Mouse (Mus musculus) liver, embryonic 16.5 days (tissue): ENCODE results near the gene Fbxl5. TPM values are rescaled to one million over a fixed set of nuclear protein-coding genes. Genes with fewer than 3 reads are reported as not detected.

Experiments used
- ATAC-seq: fragments of 200-750 bp; cut with Nextera tagmentation; 2 replicates; pipeline ENCODE4 v1.8.0; 2017; ENCODE audit warnings: low read depth, mild to moderate bottlenecking, moderate number of reproducible peaks, moderate library complexity
- H3K27ac ChIP-seq: fragments of 300-500 bp; sonication (generic); 2 replicates; pipeline ENCODE4 v1.5.1; 2014; ENCODE audit warnings: mild to moderate bottlenecking, low read length
- H3K27me3 ChIP-seq: fragments of 300-500 bp; sonication (generic); 2 replicates; pipeline ENCODE4 v1.6.1; 2014; ENCODE audit warnings: low read depth, low read length, mixed read lengths; ENCODE audit not compliant: control insufficient read depth, insufficient read depth
- H3K36me3 ChIP-seq: fragments of 300-500 bp; sonication (generic); 2 replicates; pipeline ENCODE4 v1.6.1; 2014; ENCODE audit warnings: mild to moderate bottlenecking; ENCODE audit not compliant: control insufficient read depth, insufficient read depth
- H3K4me1 ChIP-seq: fragments of 300-500 bp; sonication (generic); 2 replicates; pipeline ENCODE4 v1.6.1; 2014; ENCODE audit warnings: low read depth, low read length, mixed read lengths; ENCODE audit not compliant: control insufficient read depth
- H3K4me2 ChIP-seq: fragments of 300-500 bp; sonication (generic); 2 replicates; pipeline ENCODE4 v1.6.1; 2014; ENCODE audit warnings: low read depth, low read length, mixed read lengths
- H3K4me3 ChIP-seq: fragments of 300-500 bp; sonication (generic); 2 replicates; pipeline ENCODE4 v1.5.1; 2014; ENCODE audit warnings: low read depth, mild to moderate bottlenecking, low read length
- H3K9ac ChIP-seq: fragments of 300-500 bp; sonication (generic); 2 replicates; pipeline ENCODE4 v1.6.1; 2014; ENCODE audit warnings: low read depth, low read length
- H3K9me3 ChIP-seq: fragments of 300-500 bp; sonication (generic); replicated peaks from 2 replicates; pipeline ENCODE4 v1.6.1; 2016; ENCODE audit warnings: low read length; ENCODE audit not compliant: control insufficient read depth
- WGBS: fragments of 180-500 bp; shearing (Covaris S2); extraction: QIAGEN DNeasy Blood & Tissue Kit; methylation state at CpG from one replicate; pipeline ENCODE4 v1.1.7; 2014; ENCODE audit not compliant: insufficient replicate concordance; 5-methylcytosine and 5-hydroxymethylcytosine counted together
- polyA plus RNA-seq: library from polyadenylated mRNA; unstranded; fragments of >200 nt; fragmentation: Nextera tagmentation; extraction: Ambion mirVana; gene quantifications from 2 replicates; pipeline ENCODE4 v1.2.1, GENCODE M21; 2015

Fbxl5 gene
- polyA plus RNA-seq, 1 experiment from 2014 or later: 21.2 TPM

GRCm38 (mm10) chr5:43744187-43744586 is 77.3 kb downstream of the Fbxl5 start:
- Histone ChIP-seq H3K27ac (no peak overlapping the region), H3K27me3 (no peaks in the 10 kb centered on the region), H3K9me3 (no peaks in the 10 kb centered on the region), H3K4me1 (no peaks in the 10 kb centered on the region), H3K4me2 (no peak overlapping the region), H3K4me3 (no peak overlapping the region), H3K36me3 (no peaks in the 10 kb centered on the region; the same call in 1 of the 2 replicates), H3K9ac (no peak overlapping the region)
- ATAC-seq: no peak
- WGBS: 85% methylated on average over 1 of the region's 1 CpGs

GRCm38 (mm10) chr5:43732381-43732780 is 89.1 kb downstream of the Fbxl5 start:
- H3K27me3 ChIP-seq: no peaks in the 10 kb centered on the region
- no peaks in the 10 kb centered on the region; the same call in none of the 2 replicates for H3K36me3 ChIP-seq
- no peak for ATAC-seq
- no peak overlapping the region for H3K27ac ChIP-seq
- H3K9me3 ChIP-seq: no peaks in the 10 kb centered on the region
- no peak overlapping the region for H3K4me3 ChIP-seq
- no peak overlapping the region for H3K4me2 ChIP-seq
- H3K4me1 ChIP-seq: no peaks in the 10 kb centered on the region
- no peak overlapping the region for H3K9ac ChIP-seq
- WGBS: 72% methylated on average over 8 of the region's 8 CpGs

GRCm38 (mm10) chr5:43728375-43729165 is 92.9 kb downstream of the Fbxl5 start:
- Histone ChIP-seq H3K9ac (no peak overlapping the region), H3K27ac (no peak overlapping the region), H3K36me3 (no peaks in the 10 kb centered on the region), H3K4me1 (no peaks in the 10 kb centered on the region), H3K4me3 (no peak overlapping the region), H3K9me3 (no peaks in the 10 kb centered on the region), H3K27me3 (no peaks in the 10 kb centered on the region), H3K4me2 (no peak overlapping the region)
- ATAC-seq: no peak
- WGBS: 65% methylated on average over 11 of the region's 11 CpGs

GRCm38 (mm10) chr5:43723830-43724229 is 97.6 kb downstream of the Fbxl5 start:
- no peaks in the 10 kb centered on the region for H3K36me3 ChIP-seq
- no peak overlapping the region for H3K27ac ChIP-seq
- no peak overlapping the region for H3K9ac ChIP-seq
- H3K4me1 ChIP-seq: no peaks in the 10 kb centered on the region
- no peak overlapping the region for H3K4me2 ChIP-seq
- H3K27me3 ChIP-seq: no peaks in the 10 kb centered on the region
- no peak overlapping the region for H3K4me3 ChIP-seq
- no peaks in the 10 kb centered on the region for H3K9me3 ChIP-seq
- 79% methylated on average over 7 of the region's 7 CpGs for WGBS
- ATAC-seq: no peak

- no peak for ATAC-seq
- WGBS: 75% methylated on average over 6 of the region's 6 CpGs
- Histone ChIP-seq H3K9me3 (no peaks in the 10 kb centered on the region), H3K9ac (no peak overlapping the region), H3K4me1 (no peaks in the 10 kb centered on the region), H3K27ac (no peak overlapping the region), H3K4me2 (no peak overlapping the region), H3K27me3 (no peaks in the 10 kb centered on the region), H3K4me3 (no peak overlapping the region), H3K36me3 (no peaks in the 10 kb centered on the region)
Measured at GRCm38 (mm10) chr5:43722452-43722783, 99.0 kb downstream of the Fbxl5 start.

GRCm38 (mm10) chr5:43721538-43722451 is 99.6 kb downstream of the Fbxl5 start:
- H3K4me2 ChIP-seq: no peak overlapping the region

GRCm38 (mm10) chr5:43699240-43699639 is 122.2 kb downstream of the Fbxl5 start:
- no peaks in the 10 kb centered on the region; the same call in 1 of the 2 replicates for H3K36me3 ChIP-seq
- no peak for ATAC-seq

More at GRCm38 (mm10) chr5:43721538-43722451, 99.6 kb downstream of the Fbxl5 start:
- Histone ChIP-seq H3K27ac (no peak overlapping the region), H3K36me3 (no peaks in the 10 kb centered on the region), H3K9ac (no peak overlapping the region), H3K27me3 (no peaks in the 10 kb centered on the region), H3K9me3 (no peaks in the 10 kb centered on the region), H3K4me1 (no peaks in the 10 kb centered on the region), H3K4me3 (no peak overlapping the region)
- no peak for ATAC-seq
- WGBS: 62% methylated on average over 5 of the region's 5 CpGs

GRCm38 (mm10) chr5:43697133-43697532 is 124.3 kb downstream of the Fbxl5 start:
- H3K27ac ChIP-seq: no peak overlapping the region
- H3K4me2 ChIP-seq: no peak overlapping the region
- 68% methylated on average over 3 of the region's 3 CpGs for WGBS
- H3K4me3 ChIP-seq: no peak overlapping the region
- H3K9ac ChIP-seq: no peak overlapping the region
- H3K27me3 ChIP-seq: no peaks in the 10 kb centered on the region
- H3K36me3 ChIP-seq: no peaks in the 10 kb centered on the region; the same call in 1 of the 2 replicates
- H3K4me1 ChIP-seq: no peaks in the 10 kb centered on the region
- no peaks in the 10 kb centered on the region for H3K9me3 ChIP-seq
- no peak for ATAC-seq

More at GRCm38 (mm10) chr5:43699240-43699639, 122.2 kb downstream of the Fbxl5 start:
- Histone ChIP-seq H3K4me2 (no peak overlapping the region), H3K4me1 (no peaks in the 10 kb centered on the region), H3K9ac (no peak overlapping the region), H3K9me3 (no peaks in the 10 kb centered on the region), H3K27me3 (no peaks in the 10 kb centered on the region), H3K27ac (no peak overlapping the region), H3K4me3 (no peak overlapping the region)
